In genomic region chr3:87982836-87983601, GRCm38 (mm10) we compare ENCODE assay signal across 8 mouse cellular contexts. TPM values are rescaled to one million over a fixed set of nuclear protein-coding genes. Genes with fewer than 3 reads are reported as not detected.
DNase-seq lines count a peak whose midpoint lies in the region; ATAC-seq lines count a peak whose summit lies in the region.
"Had no signal": no experiment of that assay in that cellular context is flagged by ENCODE, and none has a peak within 500 bp of the region (broad histone marks: within the 10 kb centered on the region; RNA-seq: fewer than 3 reads in every experiment).

No protein-coding gene starts in this region.

- peaks cover 39% of the 10 kb centered on the region for H3K4me1 ChIP-seq in embryonic facial prominence, embryonic 14.5 days (ENCODE audit: control insufficient read depth, insufficient read depth, low read length)
- peaks cover 74% of the 10 kb centered on the region for H3K4me1 ChIP-seq in limb, embryonic 10.5 days
- H3K4me1 ChIP-seq in midbrain, embryonic 13.5 days (replicated peaks): peaks cover 86% of the 10 kb centered on the region

- H3K9me3 ChIP-seq in embryonic facial prominence, embryonic 14.5 days (ENCODE audit: control insufficient read depth, low read length): no peaks in the 10 kb centered on the region
- H3K9me3 ChIP-seq in limb, embryonic 10.5 days (replicated peaks): no peaks in the 10 kb centered on the region
- H3K9me3 ChIP-seq in midbrain, embryonic 13.5 days: no peaks in the 10 kb centered on the region

- intact Hi-C loops in heart, postnatal 14 days (cut with DNase I): no loop called here

- H3K4me2 ChIP-seq in embryonic facial prominence, embryonic 14.5 days (ENCODE audit: low read depth, low read length): peak overlapping the region; percentile 44
- H3K4me2 ChIP-seq in midbrain, embryonic 13.5 days (replicated peaks): peak overlapping the region; percentile 37

- peak overlapping the region; percentile 78 for H3K27ac ChIP-seq in embryonic facial prominence, embryonic 14.5 days (replicated peaks; ENCODE audit: low read depth, low read length)
- H3K27ac ChIP-seq in limb, embryonic 10.5 days: peak overlapping the region; percentile 80
- H3K27ac ChIP-seq in midbrain, embryonic 13.5 days: peak overlapping the region; percentile 61

- 0 out of 2 replicates have a peak, but pooled peaks cover under 1% of the 10 kb centered on the region for H3K27me3 ChIP-seq in embryonic facial prominence, embryonic 14.5 days (replicated peaks; ENCODE audit: control insufficient read depth, insufficient read depth, low read length)
- H3K27me3 ChIP-seq in limb, embryonic 10.5 days (ENCODE audit: low read depth, poor library complexity, severe bottlenecking): peaks cover 24% of the 10 kb centered on the region
- no peaks in the 10 kb centered on the region for H3K27me3 ChIP-seq in midbrain, embryonic 13.5 days

- H3K4me3 ChIP-seq in embryonic facial prominence, embryonic 14.5 days (ENCODE audit: low read depth, low read length): no peak overlapping the region
- peak overlapping the region; percentile 28; the same call in 1 of the 2 replicates for H3K4me3 ChIP-seq in limb, embryonic 10.5 days
- H3K4me3 ChIP-seq in midbrain, embryonic 13.5 days (replicated peaks): no peak overlapping the region

- peak overlapping the region; percentile 47 for H3K9ac ChIP-seq in embryonic facial prominence, embryonic 14.5 days (ENCODE audit: low read depth, low read length)
- H3K9ac ChIP-seq in midbrain, embryonic 13.5 days (replicated peaks): peak overlapping the region; percentile 39

- 3% methylated on average over 11 of the region's 13 CpGs for WGBS in embryonic facial prominence, embryonic 14.5 days
- 6% methylated on average over 13 of the region's 13 CpGs for WGBS in limb, embryonic 10.5 days
- WGBS in midbrain, embryonic 13.5 days: under 1% methylated on average over 13 of the region's 13 CpGs

- peak; percentile 50 for ATAC-seq in embryonic facial prominence, embryonic 14.5 days (ENCODE audit: low read depth)
- peak; percentile 32 for ATAC-seq in midbrain, embryonic 13.5 days

- H3K36me3 ChIP-seq in embryonic facial prominence, embryonic 14.5 days (ENCODE audit: control insufficient read depth, insufficient read depth, low read length): no peaks in the 10 kb centered on the region
- H3K36me3 ChIP-seq in limb, embryonic 10.5 days: peaks cover 4% of the 10 kb centered on the region; the same call in 1 of the 2 replicates
- H3K36me3 ChIP-seq in midbrain, embryonic 13.5 days: peaks cover 5% of the 10 kb centered on the region; the same call in 1 of the 2 replicates

- peak; percentile 47 for DNase-seq in adrenal gland, postnatal 10 days
- DNase-seq in embryonic facial prominence, embryonic 14.5 days (ENCODE audit: low spot score): peak; percentile 82
- DNase-seq in heart, postnatal 14 days: peak; percentile 62 to 64
- DNase-seq in limb, embryonic 10.5 days (ENCODE audit: low spot score): no peak
- DNase-seq in urinary bladder, postnatal 36 days (ENCODE audit: low spot score in 2 of 2): no peak
- DNase-seq in testis, postnatal 14 days (ENCODE audit: low spot score): no peak

RNA-seq across cellular contexts. Expression of gene Nes, which starts 12.1 kb away (rescaled TPM):
- total RNA-seq in adrenal gland, postnatal 10 days (2021): 10 to 100 TPM; 17.7 to 23.3 TPM
- 36.4 and 40.5 TPM in 2 replicates for polyA plus RNA-seq in embryonic facial prominence, embryonic 14.5 days (2014; fragmentation: Nextera tagmentation; extraction: Ambion mirVana)
- 10 to 100 TPM; 32.5 to 39.0 TPM for total RNA-seq in heart, postnatal 14 days (2021)
- polyA plus RNA-seq in limb, embryonic 10.5 days (2016; fragmentation: Nextera tagmentation; extraction: Ambion mirVana): 13.5 and 14.6 TPM in 2 replicates
- 61.9 and 77.6 TPM in 2 replicates for polyA plus RNA-seq in midbrain, embryonic 13.5 days (2015; fragmentation: Nextera tagmentation; extraction: Ambion mirVana)

RNA-seq across cellular contexts. Expression of gene Bcan, which starts 17.0 kb away (rescaled TPM):
- 10 to 100 TPM; 18.7 to 20.0 TPM for total RNA-seq in adrenal gland, postnatal 10 days (2021)
- 0.63 and 1.1 TPM in 2 replicates for polyA plus RNA-seq in embryonic facial prominence, embryonic 14.5 days (2014; fragmentation: Nextera tagmentation; extraction: Ambion mirVana)
- under 1 TPM; 0.15 to 0.29 TPM for total RNA-seq in heart, postnatal 14 days (2021)
- polyA plus RNA-seq in limb, embryonic 10.5 days (2016; fragmentation: Nextera tagmentation; extraction: Ambion mirVana): not detected in 2 replicates
- 10.1 and 14.0 TPM in 2 replicates for polyA plus RNA-seq in midbrain, embryonic 13.5 days (2015; fragmentation: Nextera tagmentation; extraction: Ambion mirVana)

RNA-seq across cellular contexts. Expression of gene Crabp2, which starts 34.6 kb away (rescaled TPM):
- under 1 TPM; 0.48 to 0.76 TPM for total RNA-seq in adrenal gland, postnatal 10 days (2021)
- 145 and 175 TPM in 2 replicates for polyA plus RNA-seq in embryonic facial prominence, embryonic 14.5 days (2014; fragmentation: Nextera tagmentation; extraction: Ambion mirVana)
- total RNA-seq in heart, postnatal 14 days (2021): under 1 TPM; 0.31 to 0.56 TPM
- 944 and 1,066 TPM in 2 replicates for polyA plus RNA-seq in limb, embryonic 10.5 days (2016; fragmentation: Nextera tagmentation; extraction: Ambion mirVana)
- polyA plus RNA-seq in midbrain, embryonic 13.5 days (2015; fragmentation: Nextera tagmentation; extraction: Ambion mirVana): 129 and 135 TPM in 2 replicates

RNA-seq across cellular contexts. Expression of gene Hapln2, which starts 44.4 kb away (rescaled TPM):
- not detected for total RNA-seq in adrenal gland, postnatal 10 days (2021)
- not detected in 2 replicates for polyA plus RNA-seq in embryonic facial prominence, embryonic 14.5 days (2014; fragmentation: Nextera tagmentation; extraction: Ambion mirVana)
- total RNA-seq in heart, postnatal 14 days (2021): not detected
- 0.06 TPM in 1 of 2 replicates, not detected in the other for polyA plus RNA-seq in limb, embryonic 10.5 days (2016; fragmentation: Nextera tagmentation; extraction: Ambion mirVana)
- polyA plus RNA-seq in midbrain, embryonic 13.5 days (2015; fragmentation: Nextera tagmentation; extraction: Ambion mirVana): 0.14 and 0.55 TPM in 2 replicates
- polyA plus RNA-seq: gonadal fat pad, adult 2 months had no signal

RNA-seq across cellular contexts. Expression of gene Rrnad1, which starts 52.5 kb away (rescaled TPM):
- total RNA-seq in adrenal gland, postnatal 10 days (2021): 10 to 100 TPM; 12.4 to 16.3 TPM
- polyA plus RNA-seq in embryonic facial prominence, embryonic 14.5 days (2014; fragmentation: Nextera tagmentation; extraction: Ambion mirVana): 12.8 and 13.3 TPM in 2 replicates
- 1 to 10 TPM; 6.9 to 8.5 TPM for total RNA-seq in heart, postnatal 14 days (2021)
- polyA plus RNA-seq in limb, embryonic 10.5 days (2016; fragmentation: Nextera tagmentation; extraction: Ambion mirVana): 21.1 and 21.7 TPM in 2 replicates
- polyA plus RNA-seq in midbrain, embryonic 13.5 days (2015; fragmentation: Nextera tagmentation; extraction: Ambion mirVana): 19.8 and 24.9 TPM in 2 replicates

Comparison
In these comparisons a context has a peak if more than half of its experiments do, and no peak if none do; other contexts are left out.
1. DNase-seq: peak in adrenal gland, postnatal 10 days (single experiment), embryonic facial prominence, embryonic 14.5 days (single experiment) and heart, postnatal 14 days (2 of 2); none in limb, embryonic 10.5 days (single experiment), urinary bladder, postnatal 36 days (0 of 2) and testis, postnatal 14 days (single experiment).
2. Peak in every context shown above with its lines, with median percentiles within 50 percentile points of each other: H3K27ac ChIP-seq.